Mouse (Mus musculus) myocyte (in vitro differentiated cells): Measurements from ENCODE around the gene Psmc3ip. TPM values are rescaled to one million over a fixed set of nuclear protein-coding genes. Genes with fewer than 3 reads are reported as not detected.

ENCODE experiments used
- H3K27me3 ChIP-seq: one replicate; pipeline ENCODE4 v1.6.1; 2011; ENCODE audit not compliant: control insufficient read depth, insufficient read depth, insufficient read length
- H3K36me3 ChIP-seq: one replicate; pipeline ENCODE4 v1.6.1; 2011; ENCODE audit not compliant: control insufficient read depth, insufficient read depth
- H3K4me2 ChIP-seq: one replicate; pipeline ENCODE4 v1.6.1; 2011; ENCODE audit warnings: low read depth, control low read depth
- H3K4me3 ChIP-seq: one replicate; pipeline ENCODE4 v1.5.1; 2011; ENCODE audit warnings: mild to moderate bottlenecking, control low read depth, moderate library complexity
- H3K79me2 ChIP-seq: one replicate; pipeline ENCODE4 v1.6.1; 2011; ENCODE audit not compliant: control insufficient read depth, insufficient read depth
- H3ac ChIP-seq: one replicate; pipeline ENCODE4 v1.6.1; 2011; ENCODE audit not compliant: control insufficient read depth, insufficient read length
- CEBPB ChIP-seq: IDR thresholded peaks from 2 replicates; pipeline ENCODE4 v1.6.1; 2011; ENCODE audit warnings: mild to moderate bottlenecking, moderate library complexity; ENCODE audit not compliant: poor library complexity, insufficient read depth, severe bottlenecking
- E2F4 ChIP-seq: IDR thresholded peaks from one replicate; pipeline ENCODE4 v1.6.1; 2011; ENCODE audit warnings: mild to moderate bottlenecking, control low read depth, moderate library complexity; ENCODE audit not compliant: insufficient read depth
- MAX ChIP-seq: IDR thresholded peaks from one replicate; pipeline ENCODE4 v1.6.1; 2011; ENCODE audit warnings: low read depth, mild to moderate bottlenecking, control low read depth
- MYOD1 ChIP-seq, 3 experiments: IDR thresholded peaks; one replicate each; pipeline ENCODE4 v1.6.1; 2011; ENCODE audit warnings: control low read depth in 2 of 3, low read depth in 2 of 3, mild to moderate bottlenecking in 2 of 3, moderate library complexity in 1 of 3; ENCODE audit not compliant: insufficient read length in 2 of 3, control insufficient read depth in 1 of 3
- MYOG ChIP-seq, 3 experiments: IDR thresholded peaks; one replicate each; pipeline ENCODE4 v1.6.1; 2011; ENCODE audit warnings: control low read depth in 2 of 3, low read depth in 2 of 3, mild to moderate bottlenecking in 2 of 3; ENCODE audit not compliant: insufficient read length in 2 of 3, control insufficient read depth in 1 of 3, insufficient read depth in 1 of 3
- POLR2A ChIP-seq: IDR thresholded peaks from one replicate; pipeline ENCODE4 v1.6.1; 2011; ENCODE audit warnings: low read depth, mild to moderate bottlenecking, control low read depth, moderate library complexity; ENCODE audit not compliant: insufficient read length
- POLR2AphosphoS2 ChIP-seq: IDR thresholded peaks from one replicate; pipeline ENCODE4 v1.6.1; 2011; ENCODE audit warnings: low read depth, control low read depth; ENCODE audit not compliant: insufficient read length
- REST ChIP-seq: IDR thresholded peaks from one replicate; pipeline ENCODE4 v1.6.1; 2011; ENCODE audit warnings: mild to moderate bottlenecking, control low read depth, moderate library complexity; ENCODE audit not compliant: insufficient read depth, insufficient read length
- SRF ChIP-seq: IDR thresholded peaks from one replicate; pipeline ENCODE4 v1.6.1; 2011; ENCODE audit warnings: low read depth; ENCODE audit not compliant: control insufficient read depth, insufficient read length
- TCF12 ChIP-seq: IDR thresholded peaks from one replicate; pipeline ENCODE4 v1.6.1; 2011; ENCODE audit warnings: mild to moderate bottlenecking, control low read depth; ENCODE audit not compliant: poor library complexity, insufficient read depth, severe bottlenecking
- TCF3 ChIP-seq: IDR thresholded peaks from one replicate; pipeline ENCODE4 v1.6.1; 2011; ENCODE audit warnings: low read depth, control low read depth; ENCODE audit not compliant: insufficient read length
- USF1 ChIP-seq: IDR thresholded peaks from one replicate; pipeline ENCODE4 v1.6.1; 2011; ENCODE audit warnings: low read depth, mild to moderate bottlenecking, control low read depth, moderate library complexity
- polyA plus RNA-seq: library from polyadenylated mRNA; unstranded; fragments of >200 nt; fragmentation: generic; extraction: Trizol; gene quantifications from one replicate; pipeline ENCODE4 v1.2.1, GENCODE M21; 2012; ENCODE audit warnings: missing spikeins

Psmc3ip gene
- 7.1 TPM for polyA plus RNA-seq

- Histone ChIP-seq H3K27me3 (no peaks in the 10 kb centered on the region), H3K4me3 (peak within 1 kb of the TSS; percentile 73), H3ac (peak within 1 kb of the TSS; percentile 30), H3K4me2 (peak within 1 kb of the TSS; percentile 80), H3K36me3 (peaks cover 45% of the 10 kb centered on the region), H3K79me2 (no peaks in the 10 kb centered on the region)
- TF ChIP-seq E2F4: peak; percentile 87
- TF ChIP-seq POLR2AphosphoS2: no peak
- TF ChIP-seq POLR2A: peak; percentile 58
These were observed at the start of gene Psmc3ip for GRCm38 (mm10) chr11:101095314-101096024. Gene Psmc3ip (minus strand): TSS chr11:101095436.

- Histone ChIP-seq H3K4me2 (peak overlapping the region; percentile 6), H3K79me2 (no peaks in the 10 kb centered on the region), H3K27me3 (no peaks in the 10 kb centered on the region), H3ac (no peak overlapping the region), H3K36me3 (no peaks in the 10 kb centered on the region), H3K4me3 (no peak overlapping the region)
- TF ChIP-seq POLR2A (no peak), MYOD1 (IDR thresholded peaks at IDR 0.05; ENCODE audit: control insufficient read depth in 1 of 3, insufficient read length in 2 of 3, low read depth in 2 of 3) (no peak), SRF (no peak), POLR2AphosphoS2 (no peak), MYOG (IDR thresholded peaks at IDR 0.05; ENCODE audit: control insufficient read depth in 1 of 3, insufficient read depth in 1 of 3, insufficient read length in 2 of 3, low read depth in 2 of 3) (no peak), USF1 (no peak), REST (no peak), CEBPB (no peak), E2F4 (no peak), MAX (no peak), TCF3 (no peak), TCF12 (no peak)
These were observed 48.3 kb upstream of the Psmc3ip start for GRCm38 (mm10) chr11:101143338-101144225.

- Histone ChIP-seq H3K4me2 (no peak overlapping the region), H3K27me3 (no peaks in the 10 kb centered on the region), H3ac (no peak overlapping the region), H3K36me3 (no peaks in the 10 kb centered on the region), H3K79me2 (no peaks in the 10 kb centered on the region), H3K4me3 (no peak overlapping the region)
- no peak for TF ChIP-seq POLR2A
- TF ChIP-seq USF1: no peak
- TF ChIP-seq REST: no peak
- TF ChIP-seq E2F4: no peak
- TF ChIP-seq MYOD1 (IDR thresholded peaks at IDR 0.05; ENCODE audit: control insufficient read depth in 1 of 3, insufficient read length in 2 of 3, low read depth in 2 of 3): no peak
- no peak for TF ChIP-seq TCF12
- no peak for TF ChIP-seq CEBPB
- TF ChIP-seq SRF: no peak
- no peak for TF ChIP-seq MYOG (IDR thresholded peaks at IDR 0.05; ENCODE audit: control insufficient read depth in 1 of 3, insufficient read depth in 1 of 3, insufficient read length in 2 of 3, low read depth in 2 of 3)
- TF ChIP-seq MAX: no peak
- TF ChIP-seq TCF3: no peak
- TF ChIP-seq POLR2AphosphoS2: no peak
These were observed 47.2 kb upstream of the Psmc3ip start for GRCm38 (mm10) chr11:101142215-101142967.

- no peak overlapping the region for H3K4me2 ChIP-seq
- H3ac ChIP-seq: no peak overlapping the region
- H3K79me2 ChIP-seq: no peaks in the 10 kb centered on the region
- no peaks in the 10 kb centered on the region for H3K36me3 ChIP-seq
- no peaks in the 10 kb centered on the region for H3K27me3 ChIP-seq
- no peak for TF ChIP-seq SRF
- no peak overlapping the region for H3K4me3 ChIP-seq
These were observed 45.9 kb upstream of the Psmc3ip start for GRCm38 (mm10) chr11:101141088-101141487.
